Mouse (Mus musculus): ENCODE measurements around the gene Dnajc12. TPM values are rescaled to one million over a fixed set of nuclear protein-coding genes. Genes with fewer than 3 reads are reported as not detected.
"Not testable (repeated sequence)": the region's sequence is repeated elsewhere in the genome, so short reads cannot be mapped to it uniquely, and the experiment has no call there.

Gene Dnajc12
- polyA plus RNA-seq, 1 experiment from 2014 or later: 12.8 TPM

- Histone ChIP-seq H3K4me1 (peaks cover 9% of the 10 kb centered on the region; the same call in 1 of the 2 replicates), H3K4me3 (replicated peaks) (no peak overlapping the region), H3K9ac (no peak overlapping the region), H3K9me3 (replicated peaks) (no peaks in the 10 kb centered on the region), H3K36me3 (no peaks in the 10 kb centered on the region), H3K27me3 (no peaks in the 10 kb centered on the region), H3K27ac (replicated peaks) (no peak overlapping the region), H3K4me2 (replicated peaks) (no peak overlapping the region)
- WGBS: 86% methylated on average over 8 of the region's 8 CpGs
- no peak for ATAC-seq (ENCODE audit: insufficient number of reproducible peaks, low FRiP score, low TSS enrichment, low read depth)
These were observed 49.9 kb downstream of the Dnajc12 start for GRCm38 (mm10) chr10:63432099-63432498.

GRCm38 (mm10) chr10:63432887-63433286 is 50.6 kb downstream of the Dnajc12 start:
- WGBS: 82% methylated on average over 2 of the region's 2 CpGs
- ATAC-seq (ENCODE audit: insufficient number of reproducible peaks, low FRiP score, low TSS enrichment, low read depth): no peak
- Histone ChIP-seq H3K4me2 (replicated peaks) (no peak overlapping the region), H3K27ac (replicated peaks) (no peak overlapping the region), H3K9ac (no peak overlapping the region), H3K4me3 (replicated peaks) (no peak overlapping the region), H3K27me3 (no peaks in the 10 kb centered on the region), H3K4me1 (peaks cover 9% of the 10 kb centered on the region; the same call in 1 of the 2 replicates), H3K36me3 (no peaks in the 10 kb centered on the region), H3K9me3 (replicated peaks) (no peaks in the 10 kb centered on the region)

GRCm38 (mm10) chr10:63438736-63439262 is 56.6 kb downstream of the Dnajc12 start:
- ATAC-seq (ENCODE audit: insufficient number of reproducible peaks, low FRiP score, low TSS enrichment, low read depth): no peak
- H3K4me3 ChIP-seq (replicated peaks): no peak overlapping the region
- H3K9ac ChIP-seq: no peak overlapping the region
- no peaks in the 10 kb centered on the region for H3K36me3 ChIP-seq
- H3K27ac ChIP-seq (replicated peaks): no peak overlapping the region
- no peaks in the 10 kb centered on the region for H3K4me1 ChIP-seq
- no peaks in the 10 kb centered on the region for H3K9me3 ChIP-seq (replicated peaks)
- H3K4me2 ChIP-seq (replicated peaks): no peak overlapping the region
- no peaks in the 10 kb centered on the region for H3K27me3 ChIP-seq

- H3K9me3 ChIP-seq (replicated peaks): no peaks in the 10 kb centered on the region
- WGBS: 61% methylated on average over 7 of the region's 7 CpGs
- H3K27ac ChIP-seq (replicated peaks): no peak overlapping the region
- no peaks in the 10 kb centered on the region for H3K27me3 ChIP-seq
- H3K4me3 ChIP-seq (replicated peaks): no peak overlapping the region
- no peak overlapping the region for H3K4me2 ChIP-seq (replicated peaks)
- no peaks in the 10 kb centered on the region for H3K4me1 ChIP-seq
- H3K36me3 ChIP-seq: no peaks in the 10 kb centered on the region
- no peak for ATAC-seq (ENCODE audit: insufficient number of reproducible peaks, low FRiP score, low TSS enrichment, low read depth)
- no peak overlapping the region for H3K9ac ChIP-seq
These were observed 57.5 kb downstream of the Dnajc12 start for GRCm38 (mm10) chr10:63439694-63440228.

- not testable (repeated sequence) for H3K4me2 ChIP-seq (replicated peaks); H3K36me3 ChIP-seq; H3K27me3 ChIP-seq; ATAC-seq (ENCODE audit: insufficient number of reproducible peaks, low FRiP score, low TSS enrichment, low read depth); H3K9ac ChIP-seq; H3K9me3 ChIP-seq (replicated peaks); H3K27ac ChIP-seq (replicated peaks); H3K4me3 ChIP-seq (replicated peaks); H3K4me1 ChIP-seq
- 84% methylated on average over 13 of the region's 13 CpGs for WGBS
These were observed 62.6 kb downstream of the Dnajc12 start for GRCm38 (mm10) chr10:63444602-63445387.

- Histone ChIP-seq H3K4me1 (peaks cover 6% of the 10 kb centered on the region; the same call in 1 of the 2 replicates), H3K27ac (replicated peaks) (no peak overlapping the region), H3K4me3 (replicated peaks) (no peak overlapping the region), H3K4me2 (replicated peaks) (no peak overlapping the region), H3K36me3 (no peaks in the 10 kb centered on the region), H3K9me3 (replicated peaks) (no peaks in the 10 kb centered on the region), H3K27me3 (no peaks in the 10 kb centered on the region), H3K9ac (no peak overlapping the region)
- 82% methylated on average over 4 of the region's 4 CpGs for WGBS
- no peak for ATAC-seq (ENCODE audit: insufficient number of reproducible peaks, low FRiP score, low TSS enrichment, low read depth)
These were observed 71.7 kb downstream of the Dnajc12 start for GRCm38 (mm10) chr10:63453926-63454325.

GRCm38 (mm10) chr10:63455110-63455878 is 73.1 kb downstream of the Dnajc12 start:
- Histone ChIP-seq H3K4me2 (replicated peaks) (no peak overlapping the region), H3K27ac (replicated peaks) (no peak overlapping the region; the same call in 1 of the 2 replicates), H3K9ac (no peak overlapping the region), H3K4me1 (peaks cover 6% of the 10 kb centered on the region; the same call in 1 of the 2 replicates), H3K27me3 (no peaks in the 10 kb centered on the region), H3K9me3 (replicated peaks) (no peaks in the 10 kb centered on the region), H3K4me3 (replicated peaks) (no peak overlapping the region), H3K36me3 (no peaks in the 10 kb centered on the region)
- WGBS: 40% methylated on average over 8 of the region's 8 CpGs
- ATAC-seq (ENCODE audit: insufficient number of reproducible peaks, low FRiP score, low TSS enrichment, low read depth): no peak

GRCm38 (mm10) chr10:63457292-63458128 is 75.3 kb downstream of the Dnajc12 start:
- ATAC-seq (ENCODE audit: insufficient number of reproducible peaks, low FRiP score, low TSS enrichment, low read depth): no peak
- Histone ChIP-seq H3K27ac (replicated peaks) (no peak overlapping the region), H3K9ac (no peak overlapping the region), H3K36me3 (no peaks in the 10 kb centered on the region), H3K4me2 (replicated peaks) (no peak overlapping the region), H3K9me3 (replicated peaks) (no peaks in the 10 kb centered on the region), H3K4me1 (peaks cover 6% of the 10 kb centered on the region; the same call in 1 of the 2 replicates), H3K27me3 (no peaks in the 10 kb centered on the region), H3K4me3 (replicated peaks) (no peak overlapping the region)
- 71% methylated on average over 17 of the region's 17 CpGs for WGBS
